Mouse (Mus musculus) lung, postnatal 0 days (tissue): ENCODE measurements around the gene Tifa.

Experiments used
- CTCF ChIP-seq: IDR thresholded peaks from 2 replicates; pipeline ENCODE4 v1.5.1; 2016; ENCODE audit warnings: antibody characterized with exemption, mild to moderate bottlenecking
- EP300 ChIP-seq: IDR thresholded peaks from 2 replicates; pipeline ENCODE4 v1.6.1; 2016; ENCODE audit warnings: antibody characterized with exemption, mild to moderate bottlenecking, control low read depth

DNA sequence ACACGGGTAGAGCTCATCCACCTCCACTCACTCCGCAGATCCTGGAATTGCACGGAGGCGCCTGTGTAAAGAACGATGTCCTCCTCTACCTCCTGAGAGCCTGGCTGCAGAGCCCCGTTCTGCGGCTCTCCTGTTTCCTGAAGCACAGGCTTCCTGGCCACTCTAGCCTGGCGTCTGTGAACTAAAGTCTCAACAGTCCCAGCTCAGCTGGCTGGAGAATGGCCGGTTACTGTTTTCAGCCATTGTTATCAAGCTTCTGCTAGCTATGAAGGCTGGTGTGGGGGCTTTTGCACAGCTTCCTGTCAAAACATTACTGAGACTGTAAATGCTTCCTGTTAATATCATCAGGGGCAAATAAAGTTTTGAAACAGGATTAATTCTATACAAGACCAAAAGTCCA, 82.0 kb downstream of the Tifa start:
- TF ChIP-seq CTCF, result no peak
- TF ChIP-seq EP300, result no peak
